Mouse (Mus musculus): ENCODE results near the gene Smg6.

DNA sequence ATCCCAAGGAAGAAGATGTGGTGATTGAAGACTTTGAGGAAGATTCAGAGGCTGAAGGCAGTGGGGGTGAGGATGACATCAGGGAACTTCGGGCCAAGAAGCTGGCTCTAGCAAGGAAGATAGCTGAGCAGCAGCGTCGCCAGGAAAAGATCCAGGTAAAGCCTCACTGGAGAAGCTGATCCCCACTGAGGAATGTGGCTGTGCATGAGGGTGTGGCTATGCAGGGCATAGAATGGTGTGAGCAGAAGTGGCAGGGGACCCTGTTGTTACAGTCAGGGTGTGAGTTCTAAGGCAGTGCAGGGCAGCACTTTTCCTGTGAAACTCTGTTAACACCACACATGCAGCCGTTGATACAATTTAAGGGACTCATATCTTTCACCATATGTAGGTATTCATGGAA lies 217.1 kb downstream of the Smg6 start:
- TF ChIP-seq MAFK (IDR thresholded peaks at IDR 0.05; ENCODE audit: insufficient read depth, low read depth, low read length) (no peak), HCFC1 (IDR thresholded peaks at IDR 0.05; ENCODE audit: borderline replicate concordance, insufficient read depth, low read length) (no peak), ZC3H11A (IDR thresholded peaks at IDR 0.05; ENCODE audit: borderline replicate concordance, low read depth, low read length) (no peak), CHD2 (IDR thresholded peaks at IDR 0.05; ENCODE audit: low read depth, low read length) (no peak), ZNF384 (IDR thresholded peaks at IDR 0.05; ENCODE audit: low read depth, low read length) (no peak)
